Mouse (Mus musculus) stomach, embryonic 14.5 days (tissue): ENCODE results near the gene Ogfod1. TPM values are rescaled to one million over a fixed set of nuclear protein-coding genes. Genes with fewer than 3 reads are reported as not detected.

Experiments
- ATAC-seq: fragments of 200-750 bp; cut with Nextera tagmentation; 2 replicates; pipeline ENCODE4 v1.8.0; 2017; ENCODE audit warnings: low read depth, moderate TSS enrichment; ENCODE audit not compliant: insufficient number of reproducible peaks, insufficient read depth, low FRiP score
- H3K27ac ChIP-seq: fragments of 300-500 bp; sonication (generic); 2 replicates; pipeline ENCODE4 v1.5.1; 2014; ENCODE audit warnings: mild to moderate bottlenecking, low read length, moderate library complexity, mixed read lengths
- H3K27me3 ChIP-seq: fragments of 300-500 bp; sonication (generic); 2 replicates; pipeline ENCODE4 v1.6.1; 2014; ENCODE audit warnings: low read length, control low read depth, mixed read lengths; ENCODE audit not compliant: control insufficient read depth, insufficient read depth
- H3K36me3 ChIP-seq: fragments of 300-500 bp; sonication (generic); 2 replicates; pipeline ENCODE4 v1.6.1; 2014; ENCODE audit warnings: mild to moderate bottlenecking, control low read depth, low read length, moderate library complexity, mixed read lengths; ENCODE audit not compliant: control insufficient read depth, insufficient read depth
- H3K4me1 ChIP-seq: fragments of 300-500 bp; sonication (generic); 2 replicates; pipeline ENCODE4 v1.6.1; 2014; ENCODE audit warnings: low read length, control low read depth, mixed read lengths; ENCODE audit not compliant: control insufficient read depth, insufficient read depth
- H3K4me2 ChIP-seq: fragments of 300-500 bp; sonication (generic); replicated peaks from 2 replicates; pipeline ENCODE4 v1.6.1; 2014; ENCODE audit warnings: low read depth, low read length, control low read depth
- H3K4me3 ChIP-seq: fragments of 300-500 bp; sonication (generic); 2 replicates; pipeline ENCODE4 v1.5.1; 2014; ENCODE audit warnings: low read depth, low read length, control low read depth
- H3K9ac ChIP-seq: fragments of 300-500 bp; sonication (generic); replicated peaks from 2 replicates; pipeline ENCODE4 v1.6.1; 2014; ENCODE audit warnings: low read depth, mild to moderate bottlenecking, control low read depth, low read length, moderate library complexity, mixed read lengths
- H3K9me3 ChIP-seq: fragments of 300-500 bp; sonication (generic); 2 replicates; pipeline ENCODE4 v1.6.1; 2016; ENCODE audit warnings: low read depth, low read length, control low read depth; ENCODE audit not compliant: control insufficient read depth
- whole genome bisulfite sequencing: fragments of 180-500 bp; shearing (Covaris S2); extraction: QIAGEN DNeasy Blood & Tissue Kit; methylation state at CpG from one replicate; pipeline ENCODE4 v1.1.7; 2014; 5-methylcytosine and 5-hydroxymethylcytosine counted together
- polyA plus RNA-seq: library from polyadenylated mRNA; unstranded; fragments of >200 nt; fragmentation: Nextera tagmentation; extraction: Ambion mirVana; gene quantifications from 2 replicates; pipeline ENCODE4 v1.2.1, GENCODE M21; 2014

The Ogfod1 gene
- polyA plus RNA-seq, 1 experiment from 2014 or later = 13.4 TPM

DNA sequence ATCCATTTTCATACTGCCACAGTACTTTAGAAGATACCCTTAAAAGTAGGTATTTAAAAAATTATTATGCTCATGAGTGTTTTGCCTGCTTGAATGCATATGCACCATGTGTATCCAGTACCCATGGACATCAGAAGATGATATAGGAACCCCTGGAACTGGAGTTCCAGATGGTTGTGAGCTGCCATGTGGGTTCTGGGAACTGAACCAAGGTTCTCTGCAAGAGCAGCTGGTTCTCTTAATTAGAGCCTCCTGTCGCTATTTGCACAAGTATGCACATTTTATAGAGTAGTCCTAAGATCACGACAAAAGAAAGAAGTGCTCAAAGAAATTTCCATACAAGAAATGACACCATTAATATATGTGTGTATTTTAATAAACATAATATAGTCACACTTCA is 10.8 kb downstream of the Ogfod1 start:
- ATAC-seq = no peak
- 78% methylated on average over 2 of the region's 2 CpGs for WGBS

DNA sequence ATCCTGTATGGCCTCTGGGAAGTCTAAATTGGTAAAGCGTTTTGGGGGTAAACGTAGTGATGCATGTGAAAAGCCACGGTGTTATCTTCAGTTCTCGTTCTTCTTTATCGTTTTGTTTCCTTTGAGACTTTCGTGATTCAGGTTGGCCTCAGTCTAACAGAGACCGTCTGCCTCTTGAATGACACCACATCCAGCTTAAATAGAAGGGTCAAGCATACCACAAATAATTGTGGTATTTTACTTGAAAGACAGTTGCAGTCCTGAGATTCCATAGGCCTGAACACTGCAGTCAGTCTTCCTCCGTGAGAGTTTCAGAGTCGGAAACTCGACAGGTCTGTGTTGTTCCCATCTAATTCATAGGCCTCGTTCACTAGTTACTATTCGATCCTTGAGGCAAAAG is 15.7 kb downstream of the Ogfod1 start:
- Histone ChIP-seq H3K27me3 (no peaks in the 10 kb centered on the region), H3K9ac (no peak overlapping the region), H3K27ac (no peak overlapping the region), H3K36me3 (peaks cover 8% of the 10 kb centered on the region; the same call in 1 of the 2 replicates), H3K4me3 (no peak overlapping the region), H3K9me3 (no peaks in the 10 kb centered on the region), H3K4me2 (no peak overlapping the region), H3K4me1 (no peaks in the 10 kb centered on the region)
- no peak for ATAC-seq
- 79% methylated on average over 12 of the region's 12 CpGs for WGBS

More for the DNA sequence above, 10.8 kb downstream of the Ogfod1 start:
- no peak overlapping the region for H3K4me2 ChIP-seq
- H3K36me3 ChIP-seq = 0 out of 2 replicates have a peak, but pooled peaks cover 2% of the 10 kb centered on the region
- H3K9me3 ChIP-seq = no peaks in the 10 kb centered on the region
- H3K27me3 ChIP-seq = no peaks in the 10 kb centered on the region
- H3K27ac ChIP-seq = no peak overlapping the region
- no peak overlapping the region for H3K4me3 ChIP-seq
- H3K4me1 ChIP-seq = no peaks in the 10 kb centered on the region
- no peak overlapping the region for H3K9ac ChIP-seq

- Histone ChIP-seq H3K4me2 (no peak overlapping the region), H3K36me3 (peaks cover 13% of the 10 kb centered on the region; the same call in 1 of the 2 replicates), H3K27ac (no peak overlapping the region), H3K4me1 (no peaks in the 10 kb centered on the region), H3K9me3 (no peaks in the 10 kb centered on the region), H3K4me3 (no peak overlapping the region), H3K9ac (no peak overlapping the region), H3K27me3 (no peaks in the 10 kb centered on the region)
- no peak for ATAC-seq
- WGBS = 62% methylated on average over 6 of the region's 6 CpGs
Measured at GRCm38 (mm10) chr8:94057157-94057854, 20.3 kb downstream of the Ogfod1 start.

GRCm38 (mm10) chr8:94066121-94066863 is 29.3 kb downstream of the Ogfod1 start:
- H3K4me2 ChIP-seq = no peak overlapping the region
- no peak for ATAC-seq
- H3K9ac ChIP-seq = no peak overlapping the region
- H3K27ac ChIP-seq = no peak overlapping the region
- no peaks in the 10 kb centered on the region for H3K27me3 ChIP-seq
- no peaks in the 10 kb centered on the region for H3K9me3 ChIP-seq
- WGBS = 61% methylated on average over 11 of the region's 11 CpGs
- H3K4me1 ChIP-seq = no peaks in the 10 kb centered on the region
- peaks cover 7% of the 10 kb centered on the region for H3K36me3 ChIP-seq
- H3K4me3 ChIP-seq = no peak overlapping the region

GRCm38 (mm10) chr8:94068793-94069192 is 31.8 kb downstream of the Ogfod1 start:
- H3K4me2 ChIP-seq = no peak overlapping the region
- no peak for ATAC-seq
- H3K4me1 ChIP-seq = no peaks in the 10 kb centered on the region
- 94% methylated on average over 7 of the region's 7 CpGs for WGBS
- H3K4me3 ChIP-seq = no peak overlapping the region
- peaks cover 7% of the 10 kb centered on the region for H3K36me3 ChIP-seq
- no peaks in the 10 kb centered on the region for H3K27me3 ChIP-seq
- no peaks in the 10 kb centered on the region for H3K9me3 ChIP-seq
- no peak overlapping the region for H3K27ac ChIP-seq
- no peak overlapping the region for H3K9ac ChIP-seq

DNA sequence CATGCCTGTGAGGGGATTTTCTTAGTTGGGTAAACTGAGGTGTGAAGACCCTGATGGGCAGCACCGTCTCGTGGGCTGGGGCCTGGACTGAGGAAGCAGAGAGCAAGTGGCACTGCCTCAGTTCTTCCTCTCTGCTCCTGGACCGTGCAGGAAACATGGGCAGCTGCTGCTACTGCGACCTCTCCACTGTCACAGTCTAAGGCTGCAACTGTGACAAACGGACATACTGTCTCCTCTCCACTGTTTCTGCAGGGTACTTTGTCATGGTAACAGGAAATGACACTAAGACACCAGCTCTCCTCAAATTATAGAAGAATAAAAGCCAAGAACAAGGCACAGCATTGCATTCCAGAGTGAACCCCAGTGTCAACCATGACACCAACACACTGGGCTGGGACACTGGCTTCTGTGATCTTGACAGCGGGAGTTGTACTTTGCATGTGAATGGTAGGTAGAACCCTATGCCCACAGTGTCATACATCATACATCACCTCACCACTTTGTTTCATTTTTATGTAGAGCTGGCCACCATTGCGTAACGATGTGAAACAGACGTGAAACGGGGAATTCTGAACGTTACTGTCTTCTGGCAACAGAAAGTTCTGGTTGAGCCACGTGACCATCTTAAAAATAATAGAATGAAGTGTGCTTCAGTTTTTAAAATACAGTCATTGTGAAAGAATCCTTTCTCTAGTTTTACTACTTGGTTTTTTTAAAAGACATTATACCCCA is 39.6 kb downstream of the Ogfod1 start:
- ATAC-seq = no peak
- Histone ChIP-seq H3K4me2 (no peak overlapping the region), H3K36me3 (no peaks in the 10 kb centered on the region; the same call in 1 of the 2 replicates), H3K4me3 (no peak overlapping the region), H3K9ac (no peak overlapping the region), H3K4me1 (no peaks in the 10 kb centered on the region), H3K9me3 (no peaks in the 10 kb centered on the region), H3K27ac (no peak overlapping the region), H3K27me3 (no peaks in the 10 kb centered on the region)
- WGBS = 90% methylated on average over 12 of the region's 12 CpGs

GRCm38 (mm10) chr8:94087964-94088363 is 51.0 kb downstream of the Ogfod1 start:
- no peak overlapping the region for H3K4me2 ChIP-seq
- no peaks in the 10 kb centered on the region for H3K9me3 ChIP-seq
- H3K27me3 ChIP-seq = no peaks in the 10 kb centered on the region
- WGBS = 87% methylated on average over 9 of the region's 9 CpGs
- H3K36me3 ChIP-seq = no peaks in the 10 kb centered on the region
- ATAC-seq = no peak
- no peaks in the 10 kb centered on the region for H3K4me1 ChIP-seq
- no peak overlapping the region for H3K27ac ChIP-seq
- no peak overlapping the region for H3K9ac ChIP-seq
- H3K4me3 ChIP-seq = no peak overlapping the region

DNA sequence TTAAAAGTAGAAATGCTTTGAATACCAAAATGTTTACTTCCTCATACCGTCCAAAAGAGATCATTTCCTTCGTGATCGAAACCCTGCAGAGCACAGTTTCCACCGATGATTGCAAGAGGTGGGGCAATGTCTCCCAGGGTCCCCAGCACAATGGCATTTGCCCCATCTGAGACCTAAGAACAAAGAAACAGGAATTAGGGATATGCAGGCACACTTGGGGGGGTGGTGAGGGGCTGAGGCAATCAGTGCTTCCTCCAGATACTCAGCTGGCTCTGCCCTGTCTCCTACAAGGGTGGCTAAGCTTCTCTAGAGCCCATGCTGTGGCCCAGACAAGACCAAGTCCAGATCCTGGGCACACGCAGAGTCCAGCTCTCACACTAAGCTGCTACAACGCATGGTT is 52.7 kb downstream of the Ogfod1 start:
- 66% methylated on average over 6 of the region's 6 CpGs for WGBS
- Histone ChIP-seq H3K4me2 (no peak overlapping the region), H3K36me3 (no peaks in the 10 kb centered on the region), H3K27me3 (no peaks in the 10 kb centered on the region), H3K4me3 (no peak overlapping the region), H3K27ac (no peak overlapping the region), H3K4me1 (no peaks in the 10 kb centered on the region), H3K9ac (no peak overlapping the region), H3K9me3 (no peaks in the 10 kb centered on the region)
- ATAC-seq = no peak
